Comparison of ENCODE assay signal across 8 mouse cellular contexts in genomic region chr9:78700691-78701090, GRCm38 (mm10).
DNase-seq lines count a peak whose midpoint lies in the region; ATAC-seq lines count a peak whose summit lies in the region.

No protein-coding gene starts in this region.

- H3K36me3 ChIP-seq in hindbrain, embryonic 14.5 days (replicated peaks; ENCODE audit: control insufficient read depth, insufficient read depth), result no peaks in the 10 kb centered on the region
- H3K36me3 ChIP-seq in hindbrain, embryonic 12.5 days, result no peaks in the 10 kb centered on the region

- H3K4me2 ChIP-seq in hindbrain, embryonic 14.5 days (replicated peaks), result no peak overlapping the region
- H3K4me2 ChIP-seq in hindbrain, embryonic 12.5 days (replicated peaks), result no peak overlapping the region

- no peak for ATAC-seq in hindbrain, embryonic 14.5 days (ENCODE audit: low FRiP score)
- no peak for ATAC-seq in hindbrain, embryonic 12.5 days (ENCODE audit: low FRiP score)

- intact Hi-C loops in left cerebral cortex, postnatal 36 days (cut with DNase I), result no loop called here

- no peak overlapping the region for H3K9ac ChIP-seq in hindbrain, embryonic 14.5 days
- H3K9ac ChIP-seq in hindbrain, embryonic 12.5 days, result no peak overlapping the region

- 3% methylated on average over 1 of the region's 1 CpGs for WGBS in hindbrain, embryonic 14.5 days
- 0% methylated on average over 1 of the region's 1 CpGs for WGBS in hindbrain, embryonic 12.5 days

- no peaks in the 10 kb centered on the region for H3K27me3 ChIP-seq in hindbrain, embryonic 14.5 days (ENCODE audit: control insufficient read depth, insufficient read depth, low read length)
- no peaks in the 10 kb centered on the region for H3K27me3 ChIP-seq in hindbrain, embryonic 12.5 days

- no peaks in the 10 kb centered on the region for H3K4me1 ChIP-seq in hindbrain, embryonic 14.5 days (replicated peaks; ENCODE audit: control insufficient read depth, insufficient read depth, low read length)
- H3K4me1 ChIP-seq in hindbrain, embryonic 12.5 days, result no peaks in the 10 kb centered on the region

- no peak overlapping the region for H3K4me3 ChIP-seq in hindbrain, embryonic 14.5 days (replicated peaks; ENCODE audit: low read length)
- no peak overlapping the region for H3K4me3 ChIP-seq in hindbrain, embryonic 12.5 days

- H3K27ac ChIP-seq in hindbrain, embryonic 14.5 days, result no peak overlapping the region
- H3K27ac ChIP-seq in hindbrain, embryonic 12.5 days, result no peak overlapping the region

- no peaks in the 10 kb centered on the region for H3K9me3 ChIP-seq in hindbrain, embryonic 14.5 days (ENCODE audit: control insufficient read depth, low read length)
- no peaks in the 10 kb centered on the region for H3K9me3 ChIP-seq in hindbrain, embryonic 12.5 days (replicated peaks)

- peak; percentile 69 for DNase-seq in hindbrain, embryonic 14.5 days (ENCODE audit: low spot score)
- DNase-seq in NIH3T3 (ENCODE audit: low read depth), result peak; percentile 78
- peak; percentile 72 to 83 for DNase-seq in cerebellum, postnatal 25 days
- peak; percentile 74 for DNase-seq in heart, postnatal 4 days
- peak; percentile 22 to 35 for DNase-seq in left cerebral cortex, postnatal 36 days (ENCODE audit: low spot score in 2 of 2)
- peak; percentile 15 for DNase-seq in retina, adult 2 months (ENCODE audit: low read depth, low spot score)
- DNase-seq in thymus, postnatal 36 days, result peak; percentile 49 to 63

Comparison
In these comparisons a context has a peak if more than half of its experiments do, and no peak if none do; other contexts are left out.
1. DNase-seq: peak in every context shown above with its lines; median percentile 78 in NIH3T3; 78 in cerebellum, postnatal 25 days; 74 in heart, postnatal 4 days; 69 in hindbrain, embryonic 14.5 days; 56 in thymus, postnatal 36 days; 28 in left cerebral cortex, postnatal 36 days; 15 in retina, adult 2 months.